In the genomic region with DNA sequence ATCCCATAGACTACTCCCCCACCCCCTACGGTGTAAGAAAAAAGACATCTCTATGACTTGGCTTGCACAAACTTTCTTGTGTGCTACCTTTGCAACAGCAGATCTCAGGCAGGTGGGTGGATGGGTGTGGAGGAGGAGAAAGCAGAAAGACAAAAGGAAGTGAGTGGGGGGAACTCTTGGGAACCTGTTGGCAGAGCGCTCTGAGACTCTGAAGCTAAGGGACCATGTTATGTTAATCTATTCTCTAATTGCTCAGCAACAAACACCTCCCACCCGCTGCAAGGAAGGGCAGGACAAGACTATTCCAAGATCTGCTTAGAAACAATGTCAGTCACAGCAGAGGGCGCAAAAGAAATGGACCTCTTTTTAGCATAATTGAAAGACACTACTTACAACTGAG, we compare ENCODE assay signal across 19 mouse cellular contexts.
DNase-seq lines count a peak whose midpoint lies in the region; ATAC-seq and TF ChIP-seq lines count a peak whose summit lies in the region.
"Had no signal": no experiment of that assay in that cellular context is flagged by ENCODE, and none has a peak within 500 bp of the region (broad histone marks: within the 10 kb centered on the region; RNA-seq: fewer than 3 reads in every experiment).

No protein-coding gene starts in this region.

- H3K36me3 ChIP-seq in hindbrain, embryonic 16.5 days (ENCODE audit: control insufficient read depth, insufficient read depth, low read length) = no peaks in the 10 kb centered on the region
- H3K36me3 ChIP-seq: embryonic facial prominence, embryonic 13.5 days; forebrain, embryonic 12.5 days; heart, embryonic 13.5 days; hindbrain, embryonic 12.5 days had no signal

- H3K4me1 ChIP-seq in hindbrain, embryonic 16.5 days (ENCODE audit: control insufficient read depth, insufficient read depth, low read depth, low read length) = no peaks in the 10 kb centered on the region; the same call in 1 of the 2 replicates
- H3K4me1 ChIP-seq: forebrain, embryonic 12.5 days; heart, embryonic 13.5 days had no signal

- intact Hi-C loops in left cerebral cortex, adult 2 months (cut with DNase I) = no loop called here
- intact Hi-C loops in left cerebral cortex, postnatal 10 days (cut with DNase I) = no loop called here
- intact Hi-C loops in left cerebral cortex, postnatal 14 days (cut with DNase I) = no loop called here

- no peak overlapping the region for H3K4me2 ChIP-seq in hindbrain, embryonic 16.5 days (ENCODE audit: low read length)
- H3K4me2 ChIP-seq: embryonic facial prominence, embryonic 13.5 days; forebrain, embryonic 12.5 days; heart, embryonic 13.5 days; hindbrain, embryonic 12.5 days had no signal

- peaks cover 3% of the 10 kb centered on the region; the same call in 1 of the 2 replicates for H3K9me3 ChIP-seq in hindbrain, embryonic 16.5 days (ENCODE audit: control insufficient read depth, low read length)

- H3K9ac ChIP-seq in hindbrain, embryonic 16.5 days (ENCODE audit: low read depth, low read length) = no peak overlapping the region
- H3K9ac ChIP-seq: embryonic facial prominence, embryonic 13.5 days; forebrain, embryonic 12.5 days; heart, embryonic 13.5 days; hindbrain, embryonic 12.5 days had no signal

- H3K4me3 ChIP-seq in left cerebral cortex, adult 2 months = no peak overlapping the region
- no peak overlapping the region for H3K4me3 ChIP-seq in hindbrain, embryonic 16.5 days (ENCODE audit: low read length)
- H3K4me3 ChIP-seq: embryonic facial prominence, embryonic 13.5 days; forebrain, embryonic 12.5 days; gastrocnemius, adult 2 months; heart, embryonic 13.5 days; hindbrain, embryonic 12.5 days had no signal

- H3K27ac ChIP-seq in left cerebral cortex, adult 2 months = no peak overlapping the region
- H3K27ac ChIP-seq in hindbrain, embryonic 16.5 days (ENCODE audit: low read depth, low read length) = no peak overlapping the region
- H3K27ac ChIP-seq: embryonic facial prominence, embryonic 13.5 days; forebrain, embryonic 12.5 days; gastrocnemius, adult 2 months; heart, embryonic 13.5 days; hindbrain, embryonic 12.5 days; hindbrain, postnatal 0 days had no signal

- TF ChIP-seq CTCF in left cerebral cortex, adult 2 months (IDR thresholded peaks at IDR 0.05) = no peak

- DNase-seq in left cerebral cortex, adult 2 months (ENCODE audit: extremely low spot score in 1 of 2, low spot score in 2 of 2) = peak; percentile 40 to 44
- no peak for DNase-seq in left cerebral cortex, postnatal 10 days (ENCODE audit: extremely low spot score in 1 of 2, low spot score in 2 of 2)
- peak; percentile 48 for DNase-seq in right cerebral cortex, postnatal 25 days
- DNase-seq in right cerebral cortex, postnatal 4 days = no peak
- DNase-seq in left cerebral cortex, postnatal 14 days (ENCODE audit: low spot score in 2 of 2) = peak; percentile 18 to 72
- DNase-seq: adrenal gland, postnatal 10 days; cerebellum, adult 11-12 months; cerebellum, adult 9-10 months; cerebellum, postnatal 36 days; gastrocnemius, adult 2 months; gastrocnemius, postnatal 25 days; heart, postnatal 4 days had no signal

- no peaks in the 10 kb centered on the region for H3K27me3 ChIP-seq in hindbrain, embryonic 16.5 days (replicated peaks; ENCODE audit: control insufficient read depth, insufficient read depth, low read length)
- H3K27me3 ChIP-seq: embryonic facial prominence, embryonic 13.5 days; forebrain, embryonic 12.5 days; heart, embryonic 13.5 days; hindbrain, embryonic 12.5 days had no signal

- 73% methylated on average over 4 of the region's 4 CpGs for WGBS in hindbrain, embryonic 16.5 days

- ATAC-seq in hindbrain, embryonic 16.5 days = no peak
- ATAC-seq: forebrain, embryonic 16.5 days; hindbrain, postnatal 0 days had no signal

Comparison
In these comparisons a context has a peak if more than half of its experiments do, and no peak if none do; other contexts are left out.
1. DNase-seq: peak in left cerebral cortex, adult 2 months (2 of 2), right cerebral cortex, postnatal 25 days (single experiment) and left cerebral cortex, postnatal 14 days (2 of 2); none in left cerebral cortex, postnatal 10 days (0 of 2) and right cerebral cortex, postnatal 4 days (single experiment).